Mouse (Mus musculus) liver, adult 2 months (tissue): ENCODE measurements around the gene Rbfox3. TPM values are rescaled to one million over a fixed set of nuclear protein-coding genes. Genes with fewer than 3 reads are reported as not detected.

Source experiments
- DNase-seq: peaks from one replicate; pipeline ENCODE4 v3.0.0-alpha.2; 2011; ENCODE audit warnings: low read depth, low spot score; ENCODE audit errors: extremely low read depth
- H3K27ac ChIP-seq: fragments of 200-500 bp; replicated peaks from 2 replicates; pipeline ENCODE4 v1.5.1; 2012; ENCODE audit warnings: low read depth, mild to moderate bottlenecking, control low read depth, inconsistent platforms, low read length; ENCODE audit not compliant: insufficient read depth
- H3K27me3 ChIP-seq: fragments of 200-500 bp; 2 replicates; pipeline ENCODE4 v1.6.1; 2012; ENCODE audit warnings: mild to moderate bottlenecking, moderate library complexity, low read length, inconsistent platforms; ENCODE audit not compliant: control insufficient read depth, insufficient read depth
- H3K36me3 ChIP-seq: fragments of 200-500 bp; 2 replicates; pipeline ENCODE4 v1.6.1; 2012; ENCODE audit warnings: low read length, inconsistent platforms; ENCODE audit not compliant: control insufficient read depth, insufficient read depth
- H3K4me1 ChIP-seq: fragments of 200-500 bp; 2 replicates; pipeline ENCODE4 v1.6.1; 2011; ENCODE audit warnings: low read length; ENCODE audit not compliant: control insufficient read depth, insufficient read depth
- H3K4me3 ChIP-seq: fragments of 200-500 bp; 2 replicates; pipeline ENCODE4 v1.5.1; 2011; ENCODE audit warnings: low read depth, mild to moderate bottlenecking, control low read depth, low read length, moderate library complexity; ENCODE audit not compliant: insufficient read depth
- H3K79me2 ChIP-seq: fragments of 200-500 bp; 2 replicates; pipeline ENCODE4 v1.6.1; 2012; ENCODE audit warnings: inconsistent platforms, mild to moderate bottlenecking, low read length, moderate library complexity; ENCODE audit not compliant: control insufficient read depth, insufficient read depth
- H3K9ac ChIP-seq: fragments of 200-500 bp; 2 replicates; pipeline ENCODE4 v1.6.1; 2012; ENCODE audit warnings: low read depth, mild to moderate bottlenecking, control low read depth, inconsistent platforms, low read length
- CTCF ChIP-seq: fragments of 200-500 bp; IDR thresholded peaks from 2 replicates; pipeline ENCODE4 v1.5.1; 2011; ENCODE audit warnings: low read depth, low read length, control low read depth
- POLR2A ChIP-seq: fragments of 200-500 bp; IDR thresholded peaks from 2 replicates; pipeline ENCODE4 v1.6.1; 2011; ENCODE audit warnings: low read length, control low read depth; ENCODE audit not compliant: insufficient read depth; ENCODE audit errors: extremely low read depth
- WGBS: fragments of 180-500 bp; shearing (Covaris S2); methylation state at CpG from one replicate; pipeline ENCODE4 v1.1.7; 2018; 5-methylcytosine and 5-hydroxymethylcytosine counted together
- polyA plus RNA-seq: library from polyadenylated mRNA; depleted of rRNA; stranded (reverse); fragments of >200 nt; gene quantifications from 2 replicates; pipeline ENCODE4 v1.2.3, GENCODE M21; 2012
- total RNA-seq: library from RNA; depleted of rRNA; stranded (reverse); fragments of >200 nt; gene quantifications from 2 replicates; pipeline ENCODE4 v1.2.3, GENCODE M21; 2014

Gene Rbfox3
- total and polyA plus RNA-seq, 2 experiments, result 0.28 to 0.44 TPM

DNA sequence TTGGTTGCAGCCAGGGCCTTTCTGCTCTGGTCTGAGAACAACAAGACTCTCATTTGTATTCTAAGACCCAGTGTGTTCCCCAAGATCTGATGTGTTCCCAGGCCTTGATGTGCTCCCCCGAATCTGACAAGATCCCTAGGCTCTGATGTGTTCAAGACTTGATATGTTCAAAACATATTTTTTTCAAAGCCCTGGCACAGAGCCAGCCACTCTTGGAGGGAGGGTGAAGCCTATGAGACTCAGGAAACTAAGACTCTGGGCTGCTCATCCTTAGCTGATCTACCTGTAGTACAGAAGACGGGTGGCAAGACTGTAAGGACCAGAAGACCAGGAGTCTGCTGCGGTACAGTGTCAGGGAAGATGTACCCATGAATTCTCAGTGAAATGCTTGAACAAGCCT, 264.5 kb downstream of the Rbfox3 start:
- DNase-seq, result no peak
- Histone ChIP-seq H3K4me3 (no peak overlapping the region), H3K36me3 (no peaks in the 10 kb centered on the region), H3K27ac (no peak overlapping the region), H3K4me1 (no peaks in the 10 kb centered on the region), H3K79me2 (no peaks in the 10 kb centered on the region), H3K27me3 (no peaks in the 10 kb centered on the region), H3K9ac (no peak overlapping the region)
- no peak for TF ChIP-seq POLR2A
- TF ChIP-seq CTCF, result no peak
- 77% methylated on average over 3 of the region's 3 CpGs for WGBS

DNA sequence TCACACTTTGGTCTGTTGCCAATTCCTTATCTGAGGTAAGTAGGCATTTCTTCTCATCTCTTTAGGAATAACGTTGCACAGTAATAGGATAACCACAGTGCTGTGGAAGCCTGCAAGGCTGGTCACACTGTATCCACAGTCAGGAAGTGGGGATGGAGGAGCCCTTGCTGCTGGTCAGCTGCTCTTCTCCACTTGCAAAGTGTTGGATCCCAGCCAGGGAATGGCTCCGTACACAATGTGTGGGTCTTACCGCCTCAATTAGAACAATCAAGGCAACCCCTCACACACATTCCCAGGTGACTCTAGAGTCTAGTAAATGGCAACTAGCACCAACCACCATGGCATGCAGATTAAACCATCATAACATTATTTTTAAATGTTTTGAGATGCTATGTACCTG, 266.2 kb downstream of the Rbfox3 start:
- WGBS, result 83% methylated on average over 3 of the region's 3 CpGs

DNA sequence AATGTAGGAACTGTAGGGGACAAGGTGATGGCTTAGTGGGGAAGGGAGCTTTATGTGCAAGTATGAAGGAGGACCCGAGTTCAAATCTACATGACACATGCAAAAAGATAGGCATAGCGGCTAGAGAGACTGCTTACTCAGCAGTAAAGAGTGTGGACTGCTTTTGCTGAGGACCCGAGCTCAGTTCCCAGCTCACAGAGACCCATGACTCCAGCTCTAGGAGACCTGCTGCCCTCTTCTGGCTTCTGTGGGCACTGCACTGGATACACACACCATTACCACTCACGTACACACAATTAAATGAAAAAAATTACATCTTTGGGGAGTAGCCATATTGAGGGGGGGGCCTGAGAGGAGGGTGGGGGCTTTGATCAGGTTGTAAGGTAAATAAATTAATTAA, 270.7 kb downstream of the Rbfox3 start:
- no peaks in the 10 kb centered on the region for H3K36me3 ChIP-seq
- H3K4me1 ChIP-seq, result no peaks in the 10 kb centered on the region
- no peaks in the 10 kb centered on the region for H3K79me2 ChIP-seq
- no peak overlapping the region for H3K4me3 ChIP-seq
- no peaks in the 10 kb centered on the region for H3K27me3 ChIP-seq
- 85% methylated on average over 4 of the region's 4 CpGs for WGBS
- no peak overlapping the region for H3K27ac ChIP-seq
- no peak for DNase-seq
- H3K9ac ChIP-seq, result no peak overlapping the region
- no peak for TF ChIP-seq POLR2A
- peak; percentile 23; the same call in 1 of the 2 replicates for TF ChIP-seq CTCF

More for the DNA sequence above, 266.2 kb downstream of the Rbfox3 start:
- no peak for TF ChIP-seq CTCF
- no peak for TF ChIP-seq POLR2A
- no peaks in the 10 kb centered on the region for H3K4me1 ChIP-seq
- no peaks in the 10 kb centered on the region for H3K79me2 ChIP-seq
- no peak overlapping the region for H3K4me3 ChIP-seq
- no peak overlapping the region for H3K27ac ChIP-seq
- no peak for DNase-seq
- no peaks in the 10 kb centered on the region for H3K36me3 ChIP-seq
- H3K27me3 ChIP-seq, result no peaks in the 10 kb centered on the region
- no peak overlapping the region for H3K9ac ChIP-seq

DNA sequence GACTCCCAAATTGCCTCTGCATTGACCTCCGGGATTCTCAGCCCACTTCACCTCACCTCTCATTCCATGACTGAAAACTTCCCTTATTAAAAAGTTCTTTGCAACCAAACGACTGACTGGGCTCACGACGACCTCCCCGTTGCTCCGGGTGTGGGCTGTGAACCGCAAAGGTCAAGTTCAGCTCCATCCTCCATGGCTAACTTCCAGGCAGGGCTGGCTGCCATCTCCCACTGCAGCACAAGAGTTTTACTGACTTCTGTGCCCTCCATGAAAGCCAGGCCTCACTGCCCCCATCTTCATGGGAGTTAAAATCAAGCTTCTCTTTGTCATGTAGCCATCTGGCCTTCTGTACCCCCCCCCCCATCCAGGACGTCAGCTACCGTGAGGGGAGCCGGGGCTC, 273.7 kb downstream of the Rbfox3 start:
- TF ChIP-seq POLR2A (no peak), CTCF (no peak)
- Histone ChIP-seq H3K79me2 (no peaks in the 10 kb centered on the region), H3K36me3 (no peaks in the 10 kb centered on the region), H3K9ac (no peak overlapping the region), H3K27me3 (no peaks in the 10 kb centered on the region), H3K4me3 (no peak overlapping the region), H3K4me1 (no peaks in the 10 kb centered on the region), H3K27ac (no peak overlapping the region)
- DNase-seq, result no peak
- WGBS, result 61% methylated on average over 10 of the region's 10 CpGs

DNA sequence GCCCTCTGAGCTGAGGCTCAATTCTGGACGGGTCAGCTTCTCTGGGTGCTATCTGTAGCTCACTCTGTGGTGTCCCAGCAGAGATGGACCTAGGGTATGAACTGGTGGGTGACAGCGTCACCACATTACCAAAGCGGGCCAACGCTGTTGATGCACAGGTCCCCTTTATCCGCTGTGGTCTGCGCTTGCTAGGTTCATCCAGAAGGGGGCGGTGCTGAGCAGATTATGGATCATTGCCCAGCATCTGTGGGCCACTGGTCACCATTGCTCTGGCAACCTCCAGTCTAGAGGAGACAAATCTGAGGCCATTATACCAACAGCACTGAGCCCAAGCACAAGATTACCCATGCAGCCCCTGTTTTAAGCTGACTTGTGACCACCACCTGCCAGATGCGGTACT, 276.8 kb downstream of the Rbfox3 start:
- no peak overlapping the region for H3K4me3 ChIP-seq
- H3K27ac ChIP-seq, result no peak overlapping the region
- no peaks in the 10 kb centered on the region for H3K79me2 ChIP-seq
- WGBS, result 47% methylated on average over 8 of the region's 8 CpGs
- TF ChIP-seq POLR2A (no peak), CTCF (peak; percentile 70)
- no peaks in the 10 kb centered on the region for H3K27me3 ChIP-seq
- H3K9ac ChIP-seq, result no peak overlapping the region
- no peaks in the 10 kb centered on the region for H3K4me1 ChIP-seq
- no peak for DNase-seq
- no peaks in the 10 kb centered on the region for H3K36me3 ChIP-seq

DNA sequence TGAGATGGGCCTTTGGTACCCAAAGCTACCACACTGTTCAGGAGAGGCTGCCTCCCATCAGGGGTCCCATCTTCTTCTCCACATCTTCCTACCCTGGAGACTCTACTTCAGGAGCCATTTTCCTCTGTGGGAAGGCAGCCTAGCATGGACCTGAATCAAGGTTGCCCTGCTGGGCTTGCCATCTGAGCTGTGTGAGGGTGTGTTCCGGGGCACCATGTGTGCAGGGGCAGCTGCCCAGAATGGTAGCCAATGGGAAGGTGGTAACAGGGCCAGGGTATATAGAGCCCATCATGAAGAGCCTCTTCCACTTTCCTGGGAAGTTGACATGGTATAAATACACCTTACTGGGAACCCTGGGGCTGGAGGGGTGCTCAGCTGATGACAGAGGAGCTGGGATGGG, 281.7 kb downstream of the Rbfox3 start:
- Histone ChIP-seq H3K9ac (no peak overlapping the region), H3K4me3 (no peak overlapping the region), H3K27me3 (no peaks in the 10 kb centered on the region), H3K27ac (no peak overlapping the region), H3K4me1 (no peaks in the 10 kb centered on the region), H3K79me2 (no peaks in the 10 kb centered on the region), H3K36me3 (no peaks in the 10 kb centered on the region)
- TF ChIP-seq POLR2A (no peak), CTCF (no peak)
- no peak for DNase-seq
- 90% methylated on average over 1 of the region's 1 CpGs for WGBS
